Mouse (Mus musculus) heart, adult 2 months (tissue): Measurements from ENCODE around the gene Gm42417.

Source experiments
- CTCF ChIP-seq: fragments of 200-600 bp; IDR thresholded peaks from 2 replicates; pipeline ENCODE4 v1.8.1; 2022; ENCODE audit warnings: antibody characterized with exemption, mild to moderate bottlenecking, moderate library complexity
- EP300 ChIP-seq: fragments of 200-500 bp; IDR thresholded peaks from 2 replicates; pipeline ENCODE4 v1.6.1; 2011; ENCODE audit warnings: low read depth, low read length, control low read depth; ENCODE audit not compliant: insufficient read depth

- TF ChIP-seq CTCF (no peak), EP300 (peak; percentile 50; the same call in 1 of the 2 replicates)
Measured at GRCm38 (mm10) chr1:36564101-36564500, 24.9 kb upstream of the Gm42417 start.
